Mouse (Mus musculus) lung, embryonic 14.5 days (tissue): ENCODE data around the gene Wdr74. TPM values are rescaled to one million over a fixed set of nuclear protein-coding genes. Genes with fewer than 3 reads are reported as not detected.
"Not testable (repeated sequence)": the region's sequence is repeated elsewhere in the genome, so short reads cannot be mapped to it uniquely, and the experiment has no call there.

Source experiments
- ATAC-seq: fragments of 200-750 bp; cut with Nextera tagmentation; 2 replicates; pipeline ENCODE4 v1.8.0; 2017; ENCODE audit warnings: mild to moderate bottlenecking, moderate TSS enrichment, moderate library complexity; ENCODE audit not compliant: insufficient read depth
- DNase-seq: peaks from one replicate; pipeline ENCODE4 v3.0.0-alpha.2; 2015
- H3K27ac ChIP-seq: fragments of 300-500 bp; sonication (generic); 2 replicates; pipeline ENCODE4 v1.5.1; 2014; ENCODE audit warnings: low read depth, mild to moderate bottlenecking, moderate library complexity
- H3K27me3 ChIP-seq: fragments of 300-500 bp; sonication (generic); 2 replicates; pipeline ENCODE4 v1.6.1; 2014; ENCODE audit warnings: low read length, control low read depth; ENCODE audit not compliant: insufficient read depth
- H3K36me3 ChIP-seq: fragments of 300-500 bp; sonication (generic); 2 replicates; pipeline ENCODE4 v1.6.1; 2014; ENCODE audit warnings: control low read depth; ENCODE audit not compliant: insufficient read depth
- H3K4me1 ChIP-seq: fragments of 300-500 bp; sonication (generic); 2 replicates; pipeline ENCODE4 v1.6.1; 2014; ENCODE audit warnings: antibody characterized with exemption, control low read depth; ENCODE audit not compliant: insufficient read depth
- H3K4me2 ChIP-seq: fragments of 300-500 bp; sonication (generic); 2 replicates; pipeline ENCODE4 v1.6.1; 2014; ENCODE audit warnings: mild to moderate bottlenecking
- H3K4me3 ChIP-seq: fragments of 300-500 bp; sonication (generic); 2 replicates; pipeline ENCODE4 v1.5.1; 2014; ENCODE audit warnings: low read depth, low read length
- H3K9ac ChIP-seq: fragments of 300-500 bp; sonication (generic); 2 replicates; pipeline ENCODE4 v1.6.1; 2014
- H3K9me3 ChIP-seq: fragments of 300-500 bp; sonication (generic); 2 replicates; pipeline ENCODE4 v1.6.1; 2016; ENCODE audit warnings: low read depth, low read length, control low read depth
- CTCF ChIP-seq: IDR thresholded peaks from 2 replicates; pipeline ENCODE4 v1.5.1; 2016; ENCODE audit warnings: antibody characterized with exemption, low read depth
- WGBS: fragments of 180-500 bp; shearing (Covaris S2); extraction: QIAGEN DNeasy Blood & Tissue Kit; methylation state at CpG from one replicate; pipeline ENCODE4 v1.1.7; 2014; 5-methylcytosine and 5-hydroxymethylcytosine counted together
- polyA plus RNA-seq: library from polyadenylated mRNA; unstranded; fragments of >200 nt; fragmentation: Nextera tagmentation; extraction: Ambion mirVana; gene quantifications from 2 replicates; pipeline ENCODE4 v1.2.1, GENCODE M21; 2014

Gene Wdr74
- polyA plus RNA-seq, 1 experiment from 2014 or later, result 83.4 TPM

DNA sequence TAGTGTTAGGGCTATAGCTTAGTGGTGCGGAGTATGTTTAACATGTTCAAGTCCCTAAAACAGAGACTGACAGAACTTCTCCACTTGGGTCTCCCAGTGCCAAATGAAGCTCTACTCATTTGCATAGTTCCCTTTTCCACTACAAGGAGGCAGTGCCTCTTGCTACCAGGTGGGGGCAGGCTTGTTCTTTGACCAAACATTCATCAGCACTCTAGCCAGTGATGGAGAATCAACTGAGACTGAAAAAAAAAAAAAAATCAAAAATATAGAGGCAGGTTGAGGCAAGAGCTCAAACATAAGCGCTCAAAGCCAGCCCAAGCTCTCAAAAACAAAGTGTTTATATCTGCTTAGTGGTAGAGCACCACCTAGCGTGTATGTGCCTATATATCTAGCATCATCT, 17.3 kb upstream of the Wdr74 start:
- Histone ChIP-seq H3K9me3 (no peaks in the 10 kb centered on the region), H3K4me2 (no peak overlapping the region), H3K27me3 (no peaks in the 10 kb centered on the region), H3K27ac (no peak overlapping the region), H3K36me3 (no peaks in the 10 kb centered on the region), H3K4me1 (peaks cover 5% of the 10 kb centered on the region; the same call in 1 of the 2 replicates), H3K9ac (no peak overlapping the region), H3K4me3 (no peak overlapping the region)
- WGBS, result 61% methylated on average over 3 of the region's 3 CpGs
- ATAC-seq (no peak), DNase-seq (peak; percentile 80)
- TF ChIP-seq CTCF, result peak; percentile 76

DNA sequence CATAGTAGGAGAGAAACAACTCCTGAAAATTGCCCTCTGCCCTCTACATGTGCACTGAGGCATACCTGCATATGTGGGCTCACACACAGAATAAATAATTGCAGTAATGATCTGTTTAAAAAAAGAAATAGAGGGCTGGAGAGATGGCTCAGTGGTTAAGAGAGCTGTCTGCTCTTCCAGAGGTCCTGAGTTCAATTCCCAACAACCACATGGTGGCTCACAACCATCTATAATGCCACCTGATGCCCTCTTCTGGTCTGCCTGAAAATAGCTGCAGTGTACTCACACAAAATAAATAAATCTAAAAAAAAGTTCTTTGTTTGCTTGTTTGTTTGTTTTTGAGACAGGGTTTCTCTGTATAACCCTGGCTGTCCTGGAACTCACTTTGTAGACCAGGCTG, 16.6 kb upstream of the Wdr74 start:
- not testable (repeated sequence) for H3K9me3 ChIP-seq, H3K36me3 ChIP-seq, ATAC-seq, H3K27ac ChIP-seq, H3K27me3 ChIP-seq, DNase-seq, H3K4me1 ChIP-seq, H3K9ac ChIP-seq, H3K4me3 ChIP-seq, H3K4me2 ChIP-seq
- TF ChIP-seq CTCF, result peak; percentile 26; the same call in 1 of the 2 replicates

DNA sequence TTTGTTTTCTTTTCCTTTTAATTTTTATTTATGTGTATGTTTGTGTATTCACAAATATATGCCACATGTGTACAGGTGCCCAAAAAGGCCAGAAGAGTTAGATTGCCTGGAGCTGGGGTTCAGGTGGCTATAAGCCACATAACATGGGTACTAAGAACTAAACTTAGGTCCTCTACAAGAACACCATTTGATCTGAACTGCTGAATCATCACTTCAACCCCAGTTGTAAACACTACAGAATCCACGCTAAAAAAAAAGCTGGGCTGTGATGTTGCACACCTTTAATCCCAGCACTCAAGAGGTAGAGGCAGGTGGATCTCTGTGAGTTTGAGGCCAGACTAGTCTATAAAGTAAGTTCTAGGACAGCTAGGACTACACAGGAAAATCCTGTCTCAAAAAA, 14.2 kb upstream of the Wdr74 start:
- Histone ChIP-seq H3K27ac (no peak overlapping the region), H3K9me3 (no peaks in the 10 kb centered on the region), H3K4me1 (peaks cover 12% of the 10 kb centered on the region; the same call in 1 of the 2 replicates), H3K36me3 (peaks cover 24% of the 10 kb centered on the region), H3K27me3 (no peaks in the 10 kb centered on the region), H3K9ac (no peak overlapping the region; the same call in 1 of the 2 replicates), H3K4me3 (no peak overlapping the region), H3K4me2 (peak overlapping the region; percentile 72)
- DNase-seq, result no peak
- WGBS, result 58% methylated on average over 1 of the region's 1 CpGs
- no peak for TF ChIP-seq CTCF
- ATAC-seq, result no peak

DNA sequence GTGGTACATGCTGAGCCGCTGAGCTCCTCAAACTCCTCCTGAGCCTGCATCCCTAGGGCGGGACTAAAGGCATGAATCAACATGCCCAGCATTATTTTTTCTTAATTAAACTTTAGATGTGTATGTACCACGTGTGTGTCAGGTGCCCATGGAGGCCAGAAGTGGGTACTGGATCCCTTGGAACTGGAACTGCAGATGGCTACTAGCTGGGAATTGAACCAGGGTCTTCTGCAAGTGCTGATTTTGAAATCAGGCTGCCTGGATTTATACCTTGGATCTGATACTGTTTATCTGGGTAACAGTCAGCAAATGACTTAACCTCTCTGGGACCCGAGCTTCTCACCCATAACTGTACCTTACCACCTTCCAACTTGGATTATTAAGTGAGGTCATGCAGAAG, 13.6 kb upstream of the Wdr74 start:
- 51% methylated on average over 4 of the region's 4 CpGs for WGBS

DNA sequence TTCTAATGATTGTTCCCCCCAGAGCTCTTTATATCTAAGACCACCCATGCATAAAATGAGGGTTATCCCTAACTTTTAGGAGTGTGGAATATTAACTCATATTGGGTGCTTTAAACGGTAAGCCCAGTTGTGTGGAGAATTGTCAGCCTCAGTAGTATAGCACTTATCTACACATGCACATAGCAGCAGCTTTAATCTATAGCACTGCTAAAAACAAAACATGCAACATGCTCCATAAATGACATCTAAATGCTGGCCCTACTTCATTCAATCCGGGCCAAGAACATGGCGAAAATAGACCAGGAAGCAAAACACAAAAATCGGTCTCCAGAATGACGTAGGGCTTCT, 13.1 kb upstream of the Wdr74 start:
- Histone ChIP-seq H3K4me2 (peak overlapping the region; percentile 72), H3K9ac (peak overlapping the region; percentile 98), H3K9me3 (no peaks in the 10 kb centered on the region), H3K27ac (peak overlapping the region; percentile 97), H3K4me3 (peak overlapping the region; percentile 74), H3K36me3 (peaks cover 32% of the 10 kb centered on the region), H3K4me1 (peaks cover 12% of the 10 kb centered on the region; the same call in 1 of the 2 replicates), H3K27me3 (no peaks in the 10 kb centered on the region)
- ATAC-seq, result peak; percentile 3; the same call in 1 of the 2 replicates
- DNase-seq, result no peak
- TF ChIP-seq CTCF, result no peak
- WGBS, result under 1% methylated on average over 5 of the region's 5 CpGs

More for the DNA sequence above, 13.6 kb upstream of the Wdr74 start:
- DNase-seq (no peak), ATAC-seq (no peak)
- Histone ChIP-seq H3K4me2 (peak overlapping the region; percentile 72), H3K4me1 (peaks cover 12% of the 10 kb centered on the region; the same call in 1 of the 2 replicates), H3K9me3 (no peaks in the 10 kb centered on the region), H3K9ac (peak overlapping the region; percentile 98), H3K36me3 (peaks cover 31% of the 10 kb centered on the region), H3K27ac (peak overlapping the region; percentile 97), H3K27me3 (no peaks in the 10 kb centered on the region), H3K4me3 (peak overlapping the region; percentile 74)
- no peak for TF ChIP-seq CTCF

DNA sequence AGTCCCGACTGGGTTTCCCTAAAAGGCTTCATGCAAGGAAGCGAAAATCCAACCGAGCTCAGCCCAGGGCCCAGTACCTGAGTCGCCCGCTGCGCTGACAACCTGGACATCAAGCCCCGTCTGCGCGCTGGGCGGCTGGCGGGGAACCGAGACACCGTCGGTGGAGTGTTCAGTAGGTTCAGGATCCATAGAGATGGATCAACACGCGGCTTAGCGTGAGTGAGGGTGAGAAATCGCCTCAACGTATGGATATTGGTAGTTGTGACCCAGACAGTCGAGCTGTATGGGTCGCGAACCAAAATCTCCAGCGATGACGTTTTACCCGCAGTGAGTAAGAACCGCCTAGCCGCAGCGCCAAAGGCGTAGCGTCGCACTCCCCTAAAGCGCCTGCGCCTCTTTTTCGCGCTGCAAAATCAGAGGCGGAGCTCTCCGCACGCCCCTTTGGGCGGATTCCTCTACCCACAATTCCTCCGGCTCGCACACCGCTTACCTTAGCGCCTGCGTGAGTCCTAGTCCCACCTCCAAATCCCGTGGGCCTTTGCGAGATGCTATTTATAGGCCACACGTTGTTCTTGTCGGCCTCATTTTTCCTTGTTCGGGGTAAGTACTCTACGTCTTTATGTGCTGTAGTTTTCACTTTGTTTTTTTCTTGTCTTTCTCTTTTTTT, 12.6 kb upstream of the Wdr74 start, which contains the start of gene Slc3a2:
Gene Slc3a2 (minus strand): TSS at position 463 of the 667 bp plus-strand sequence.
- Histone ChIP-seq H3K27me3 (no peaks in the 10 kb centered on the region), H3K36me3 (peaks cover 32% of the 10 kb centered on the region), H3K4me2 (peak within 1 kb of the TSS; percentile 97), H3K9ac (peak within 1 kb of the TSS; percentile 98), H3K4me1 (peaks cover 12% of the 10 kb centered on the region; the same call in 1 of the 2 replicates), H3K9me3 (no peaks in the 10 kb centered on the region), H3K4me3 (peak within 1 kb of the TSS; percentile 74), H3K27ac (peak within 1 kb of the TSS; percentile 97)
- TF ChIP-seq CTCF, result no peak
- ATAC-seq (peak; percentile 94), DNase-seq (peak; percentile 99)
- WGBS, result under 1% methylated on average over 50 of the region's 50 CpGs

DNA sequence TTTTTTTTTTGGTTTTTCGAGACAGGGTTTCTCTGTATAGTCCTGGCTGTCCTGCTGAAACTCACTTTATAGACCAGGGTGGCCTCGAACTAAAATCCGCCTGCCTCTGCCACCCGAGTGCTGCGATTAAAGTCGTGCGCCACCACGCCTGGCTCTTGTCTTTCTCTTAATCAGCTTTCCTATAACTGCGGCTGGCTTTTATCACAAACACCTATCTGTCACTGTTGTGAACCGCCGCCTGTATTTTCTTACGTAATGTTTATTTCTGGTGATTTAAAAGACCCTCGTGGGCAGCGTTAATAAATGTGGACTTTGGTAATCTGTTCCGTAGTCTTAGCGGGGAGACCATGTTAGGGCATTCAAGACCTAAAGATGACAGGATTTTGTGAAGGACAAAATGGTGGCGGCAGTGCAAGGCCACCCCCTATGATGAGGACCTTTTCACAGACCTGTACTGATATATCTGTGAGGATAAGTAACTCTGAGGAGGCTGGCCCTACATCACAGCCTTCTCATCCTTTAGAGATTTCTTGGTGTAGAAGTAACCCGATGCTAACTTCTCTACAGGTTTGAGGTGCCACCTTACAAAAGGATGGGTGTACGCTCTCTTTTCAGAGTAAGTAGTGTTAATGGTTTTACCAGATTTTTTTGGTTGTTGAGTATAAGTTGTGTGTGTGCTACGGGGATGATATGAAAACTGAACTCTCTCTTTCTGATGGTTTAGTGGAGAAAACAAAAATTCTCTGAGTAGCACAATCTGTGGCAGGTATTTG, 11.9 kb upstream of the Wdr74 start:
- peaks cover 32% of the 10 kb centered on the region for H3K36me3 ChIP-seq
- WGBS, result under 1% methylated on average over 20 of the region's 20 CpGs
- peak overlapping the region; percentile 74 for H3K4me3 ChIP-seq
- 0 out of 2 replicates have a peak, but pooled peaks have one; percentile 1 for TF ChIP-seq CTCF
- DNase-seq (peak; percentile 57), ATAC-seq (no peak)
- H3K9me3 ChIP-seq, result no peaks in the 10 kb centered on the region
- H3K27me3 ChIP-seq, result no peaks in the 10 kb centered on the region
- peaks cover 12% of the 10 kb centered on the region; the same call in 1 of the 2 replicates for H3K4me1 ChIP-seq
- H3K4me2 ChIP-seq, result peak overlapping the region; percentile 97
- H3K27ac ChIP-seq, result peak overlapping the region; percentile 97
- H3K9ac ChIP-seq, result peak overlapping the region; percentile 98
